Mouse (Mus musculus): ENCODE measurements at regions not wholly inside any gene's neighbourhood (a gene's known extent, or its start where the extent isn't known, plus 50 kb on each side); places are given as distances from the start of the nearest gene placed in this dataset.

DNA sequence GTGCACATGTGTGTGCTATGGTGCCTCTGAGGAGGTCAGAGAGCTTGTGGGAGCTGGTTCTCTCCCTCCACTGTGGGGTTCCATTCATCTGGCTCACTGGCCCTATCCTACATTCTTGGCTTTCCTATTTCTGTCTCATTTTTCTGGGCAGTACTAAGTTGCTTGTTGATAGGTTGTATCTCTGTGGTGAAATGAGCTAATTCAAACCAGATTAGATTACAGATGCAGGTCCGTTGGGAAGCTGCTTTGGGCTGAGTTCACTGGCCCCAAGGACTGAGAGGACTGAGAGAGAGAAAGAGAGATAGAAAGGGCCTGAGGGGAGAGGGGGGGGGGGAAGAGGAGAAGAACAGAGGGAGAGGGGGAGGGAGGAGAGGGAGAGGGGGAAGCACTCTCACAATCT lies 83.5 kb downstream of the Rpl14 start:
- no peak for TF ChIP-seq POLR2A (IDR thresholded peaks at IDR 0.05; ENCODE audit: control insufficient read depth in 1 of 2, insufficient read depth in 1 of 2, low read depth in 1 of 2, low read length in 2 of 2, poor library complexity in 1 of 2)
- TF ChIP-seq EP300 (IDR thresholded peaks at IDR 0.05; ENCODE audit: low read depth in 1 of 2, low read length in 2 of 2) = no peak
- TF ChIP-seq GABPA (IDR thresholded peaks at IDR 0.05; ENCODE audit: low read depth, low read length) = no peak
- TF ChIP-seq HCFC1 (IDR thresholded peaks at IDR 0.05; ENCODE audit: low read depth, low read length) = no peak
- TF ChIP-seq JUND (IDR thresholded peaks at IDR 0.05; ENCODE audit: low read depth, low read length) = no peak
- no peak for TF ChIP-seq MAX (IDR thresholded peaks at IDR 0.05; ENCODE audit: low read length)
- no peak for TF ChIP-seq CTCF (IDR thresholded peaks at IDR 0.05 in 2 of 3, conservative IDR thresholded peaks at IDR 0.05 in 1 of 3; ENCODE audit: control insufficient read depth in 1 of 3, insufficient read depth in 1 of 3, low read depth in 2 of 3, low read length in 3 of 3, poor library complexity in 1 of 3, severe bottlenecking in 1 of 3)
- no peak for TF ChIP-seq TAL1 (IDR thresholded peaks at IDR 0.05; ENCODE audit: low read length)
- no peak for TF ChIP-seq BHLHE40 (IDR thresholded peaks at IDR 0.05; ENCODE audit: borderline replicate concordance, low read depth, low read length)
- TF ChIP-seq USF1 (IDR thresholded peaks at IDR 0.05; ENCODE audit: low read depth, low read length) = no peak
- no peak for TF ChIP-seq MYC (IDR thresholded peaks at IDR 0.05; ENCODE audit: low read depth, low read length)
- no peak for TF ChIP-seq ZC3H11A (IDR thresholded peaks at IDR 0.05; ENCODE audit: low read depth, low read length)
- no peak for TF ChIP-seq GATA1 (IDR thresholded peaks at IDR 0.05; ENCODE audit: low read depth, low read length)
